Mouse (Mus musculus) T-helper 1 cell (primary cell): ENCODE data around the gene Kansl1.

Experiments
- in situ Hi-C: fragments of 300-600 bp; cut with MboI, MseI; formaldehyde crosslinking; loops from one replicate; pipeline ENCODE4 v1.15.1; 2025; ENCODE audit warnings: high pct_unique_total_duplicates

Kansl1 gene

GRCm38 (mm10) chr11:104468751-104469268 lies at the start of gene Kansl1:
Gene Kansl1 (minus strand): TSS chr11:104468861.
- in situ Hi-C loops = no loop called here

- in situ Hi-C loops = no loop called here
Observed at GRCm38 (mm10) chr11:104512436-104512835, 43.8 kb upstream of the Kansl1 start.

- in situ Hi-C loops = no loop called here
Observed at GRCm38 (mm10) chr11:104510606-104511005, 41.9 kb upstream of the Kansl1 start.

GRCm38 (mm10) chr11:104508455-104508854 lies 39.8 kb upstream of the Kansl1 start:
- in situ Hi-C loops = no loop called here

- in situ Hi-C loops = no loop called here
Observed at GRCm38 (mm10) chr11:104488292-104488691, 19.6 kb upstream of the Kansl1 start.

- in situ Hi-C loops = no loop called here
Observed at GRCm38 (mm10) chr11:104481971-104482370, 13.3 kb upstream of the Kansl1 start.

- in situ Hi-C loops = no loop called here
Observed at GRCm38 (mm10) chr11:104479505-104479904, 10.8 kb upstream of the Kansl1 start.

GRCm38 (mm10) chr11:104469371-104469835 lies 742 bp upstream of the Kansl1 start:
- in situ Hi-C loops = no loop called here

GRCm38 (mm10) chr11:104467698-104468097 lies 963 bp downstream of the Kansl1 start:
- in situ Hi-C loops = no loop called here

GRCm38 (mm10) chr11:104461551-104461950 lies 7.1 kb downstream of the Kansl1 start:
- in situ Hi-C loops = loop anchor here (5.0 kb wide), 1 partner anchor 144 kb away; no protein-coding TSS in a partner anchor

- in situ Hi-C loops = loop anchor here (5.0 to 10.0 kb wide), 2 partner anchors 142 to 1815 kb away; partner anchors contain the start of genes Smarcd2 and Tcam1
Observed at GRCm38 (mm10) chr11:104459671-104460070, 9.0 kb downstream of the Kansl1 start.

GRCm38 (mm10) chr11:104458507-104458906 lies 10.2 kb downstream of the Kansl1 start:
- in situ Hi-C loops = loop anchor here (10.0 kb wide), 1 partner anchor 1816 kb away; the partner anchor contains the start of genes Smarcd2 and Tcam1

- in situ Hi-C loops = loop anchor here (10.0 kb wide), 1 partner anchor 1822 kb away; the partner anchor contains the start of genes Smarcd2 and Tcam1
Observed at GRCm38 (mm10) chr11:104452709-104453108, 16.0 kb downstream of the Kansl1 start.

GRCm38 (mm10) chr11:104451239-104451638 lies 17.4 kb downstream of the Kansl1 start:
- in situ Hi-C loops = loop anchor here (10.0 kb wide), 1 partner anchor 1824 kb away; the partner anchor contains the start of genes Smarcd2 and Tcam1

- in situ Hi-C loops = loop anchor here (25.0 kb wide), 1 partner anchor 486 kb away; the partner anchor contains the start of genes Arf2 and Nsf
Observed at GRCm38 (mm10) chr11:104448499-104448898, 20.2 kb downstream of the Kansl1 start.

- in situ Hi-C loops = loop anchor here (25.0 kb wide), 1 partner anchor 483 kb away; the partner anchor contains the start of genes Arf2 and Nsf
Observed at GRCm38 (mm10) chr11:104445538-104445937, 23.1 kb downstream of the Kansl1 start.

GRCm38 (mm10) chr11:104445044-104445443 lies 23.6 kb downstream of the Kansl1 start:
- in situ Hi-C loops = loop anchor here (25.0 kb wide), 1 partner anchor 483 kb away; the partner anchor contains the start of genes Arf2 and Nsf

GRCm38 (mm10) chr11:104443359-104443758 lies 25.3 kb downstream of the Kansl1 start:
- in situ Hi-C loops = loop anchor here (25.0 kb wide), 1 partner anchor 481 kb away; the partner anchor contains the start of genes Arf2 and Nsf

- in situ Hi-C loops = loop anchor here (25.0 kb wide), 1 partner anchor 480 kb away; the partner anchor contains the start of genes Arf2 and Nsf
Observed at GRCm38 (mm10) chr11:104442333-104443136, 26.1 kb downstream of the Kansl1 start.

- in situ Hi-C loops = loop anchor here (25.0 kb wide), 1 partner anchor 479 kb away; the partner anchor contains the start of genes Arf2 and Nsf
Observed at GRCm38 (mm10) chr11:104441475-104442332, 27.0 kb downstream of the Kansl1 start.
